Mouse (Mus musculus) neural tube, embryonic 10.5 days (tissue): ENCODE data around the gene Kbtbd7.
"Not testable (repeated sequence)": the region's sequence is repeated elsewhere in the genome, so short reads cannot be mapped to it uniquely, and the experiment has no call there.

Source experiments
- DNase-seq: peaks from one replicate; pipeline ENCODE4 v3.0.0-alpha.2; 2017; ENCODE audit warnings: low spot score; ENCODE audit errors: extremely low spot score

Kbtbd7 gene

DNA sequence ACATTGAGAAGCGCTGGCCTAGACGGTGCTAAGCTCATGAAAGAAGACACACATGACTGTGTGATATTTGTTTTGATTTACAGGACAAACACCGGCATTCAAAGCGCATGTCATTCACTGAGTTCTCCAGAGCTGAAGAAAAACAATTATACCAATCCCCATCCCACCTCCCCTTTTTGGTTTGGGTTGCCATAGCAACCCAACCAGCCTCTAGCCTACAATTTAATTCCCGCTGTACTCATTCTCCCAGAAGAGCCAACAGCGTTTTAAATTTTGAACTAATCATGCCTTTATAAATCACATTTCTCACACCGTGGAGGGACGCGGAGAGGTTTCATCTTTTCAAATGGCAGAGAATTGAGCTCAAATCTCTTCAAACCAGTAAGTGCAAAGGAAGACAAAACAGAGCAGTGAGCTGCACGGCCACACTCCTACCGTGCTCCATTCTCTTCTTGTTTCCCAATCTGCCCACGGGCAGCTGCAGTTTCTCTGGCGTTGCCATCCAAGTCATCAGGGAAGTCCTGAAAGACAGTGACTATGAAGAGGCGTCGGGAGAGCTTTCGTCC is 18.8 kb downstream of the Kbtbd7 start:
- DNase-seq: no peak

DNA sequence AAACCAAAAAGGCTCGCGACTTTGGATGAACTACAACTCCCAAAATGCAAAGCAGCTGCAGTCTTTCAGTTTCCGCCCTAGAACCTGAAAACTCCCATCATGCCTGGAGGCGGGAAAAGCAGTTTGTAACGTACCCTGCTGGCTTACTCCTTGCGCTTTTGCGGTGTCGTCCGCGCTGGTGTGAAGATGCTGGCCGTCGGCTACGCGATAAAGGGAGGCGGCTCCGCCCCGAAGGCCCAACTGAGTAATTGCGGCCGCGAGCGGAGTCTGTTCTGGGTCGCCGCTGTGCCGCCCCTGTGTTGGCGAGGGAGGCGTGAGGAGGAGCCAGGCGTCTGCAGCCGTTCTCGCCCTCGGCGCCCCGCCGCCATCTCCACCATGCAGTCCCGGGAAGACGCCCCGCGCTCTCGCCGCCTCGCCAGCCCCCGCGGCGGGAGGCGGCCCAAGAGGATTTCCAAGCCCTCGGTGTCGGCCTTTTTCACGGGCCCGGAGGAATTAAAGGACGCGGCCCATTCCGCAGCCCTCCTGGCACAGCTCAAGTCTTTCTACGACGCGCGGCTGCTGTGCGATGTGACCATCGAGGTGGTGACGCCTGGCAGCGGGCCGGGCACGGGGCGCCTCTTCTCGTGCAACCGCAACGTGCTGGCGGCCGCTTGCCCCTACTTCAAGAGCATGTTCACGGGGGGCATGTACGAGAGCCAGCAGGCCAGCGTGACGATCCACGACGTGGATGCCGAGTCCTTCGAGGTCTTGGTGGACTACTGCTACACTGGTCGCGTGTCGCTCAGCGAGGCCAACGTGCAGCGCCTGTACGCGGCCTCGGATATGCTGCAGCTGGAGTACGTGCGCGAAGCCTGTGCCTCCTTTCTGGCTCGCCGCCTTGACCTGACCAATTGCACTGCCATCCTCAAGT is 25.6 kb downstream of the Kbtbd7 start, which contains the start of gene Kbtbd6:
Gene Kbtbd6 (plus strand): TSS at position 155 of the 910 bp plus-strand sequence.
- DNase-seq: peak; percentile 90

- not testable (repeated sequence) for DNase-seq
Observed at GRCm38 (mm10) chr14:79452591-79452934, 26.3 kb downstream of the Kbtbd7 start.

GRCm38 (mm10) chr14:79460401-79460800 is 34.1 kb downstream of the Kbtbd7 start:
- DNase-seq: no peak

- DNase-seq: no peak
Observed at GRCm38 (mm10) chr14:79460988-79461387, 34.7 kb downstream of the Kbtbd7 start.

DNA sequence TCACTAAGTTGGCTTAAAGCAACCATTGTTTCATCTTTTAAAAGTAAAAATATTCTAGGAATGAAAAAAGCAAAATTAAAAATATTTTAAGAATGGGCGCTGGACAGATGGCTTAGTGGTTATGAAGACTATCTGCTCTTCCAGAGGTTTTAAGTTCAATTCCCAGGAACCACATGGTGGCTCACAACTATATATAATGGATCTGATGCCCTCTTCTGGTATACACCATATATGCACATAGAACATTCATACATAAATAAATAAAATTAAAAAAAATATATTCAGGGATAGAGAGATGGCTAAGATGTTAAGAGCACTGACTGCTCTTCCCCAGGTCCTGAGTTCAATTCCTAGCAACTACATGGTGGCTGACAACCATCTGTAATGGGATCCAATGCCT is 39.3 kb downstream of the Kbtbd7 start:
- no peak for DNase-seq

DNA sequence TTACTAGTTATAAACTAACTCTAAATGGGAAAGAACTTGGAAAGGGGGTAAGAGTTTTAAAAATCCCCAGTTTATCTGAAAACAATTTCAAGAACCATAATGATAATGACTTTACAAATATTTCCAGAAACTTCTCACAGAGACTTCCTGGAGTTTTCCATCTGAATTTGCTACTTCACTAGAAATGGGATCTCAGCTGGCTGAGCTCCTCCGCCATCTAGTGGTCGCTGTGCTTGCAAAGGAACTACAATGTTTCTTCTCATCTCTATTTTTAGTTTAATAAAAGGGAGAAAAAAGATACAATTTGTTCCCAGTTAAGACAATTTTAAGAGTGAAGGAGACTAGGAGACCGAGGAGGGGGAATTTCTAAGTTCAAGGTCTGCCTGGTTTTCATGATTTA is 41.3 kb downstream of the Kbtbd7 start:
- DNase-seq: peak; percentile 39

- no peak for DNase-seq
Observed at GRCm38 (mm10) chr14:79473384-79473783, 47.1 kb downstream of the Kbtbd7 start.
